Comparison of ENCODE assay signal across 16 mouse cellular contexts in genomic region chr10:128053001-128053400, GRCm38 (mm10).
"Had no signal": no experiment of that assay in that cellular context is flagged by ENCODE, and none has a peak within 500 bp of the region (broad histone marks: within the 10 kb centered on the region; RNA-seq: fewer than 3 reads in every experiment).

No protein-coding gene starts in this region.

- H3K27me3 ChIP-seq: megakaryocyte, embryonic 14.5 days; midbrain, embryonic 13.5 days; midbrain, embryonic 15.5 days; neural tube, embryonic 13.5 days; neural tube, embryonic 15.5 days; stomach, embryonic 15.5 days had no signal

- H3K4me2 ChIP-seq: lung, embryonic 14.5 days; midbrain, embryonic 11.5 days; midbrain, embryonic 13.5 days; midbrain, embryonic 15.5 days; neural tube, embryonic 13.5 days; neural tube, embryonic 15.5 days; stomach, embryonic 15.5 days had no signal

- H3K4me3 ChIP-seq: megakaryocyte, embryonic 14.5 days; midbrain, embryonic 13.5 days; midbrain, embryonic 15.5 days; neural tube, embryonic 13.5 days; neural tube, embryonic 15.5 days; stomach, embryonic 15.5 days had no signal

- DNase-seq: lung, adult 18-20 months; lung, embryonic 14.5 days; lung, postnatal 10 days; lung, postnatal 4 days; retina, postnatal 1 day; right cerebral cortex, postnatal 14 days; thymus, adult 2 months; thymus, postnatal 25 days; thymus, postnatal 4 days had no signal
